Mouse (Mus musculus): ENCODE results near the gene Crhbp. TPM values are rescaled to one million over a fixed set of nuclear protein-coding genes. Genes with fewer than 3 reads are reported as not detected.

Gene Crhbp
- polyA plus RNA-seq, 1 experiment from 2014 or later, result 3.4 TPM

- ATAC-seq (replicated peaks), result no peak
- H3K27ac ChIP-seq, result no peak overlapping the region
- H3K27me3 ChIP-seq (replicated peaks), result no peaks in the 10 kb centered on the region
- no peak overlapping the region for H3K9ac ChIP-seq
- H3K36me3 ChIP-seq (replicated peaks), result no peaks in the 10 kb centered on the region
- no peak overlapping the region for H3K4me2 ChIP-seq
- WGBS, result 54% methylated on average over 2 of the region's 2 CpGs
- no peak overlapping the region for H3K4me3 ChIP-seq
- H3K4me1 ChIP-seq, result no peaks in the 10 kb centered on the region; the same call in 1 of the 2 replicates
- no peaks in the 10 kb centered on the region for H3K9me3 ChIP-seq
These were observed 32.5 kb downstream of the Crhbp start for GRCm38 (mm10) chr13:95412257-95412656.

- no peak overlapping the region for H3K4me2 ChIP-seq
- no peaks in the 10 kb centered on the region for H3K27me3 ChIP-seq (replicated peaks)
- H3K36me3 ChIP-seq (replicated peaks), result no peaks in the 10 kb centered on the region
- 83% methylated on average over 7 of the region's 7 CpGs for WGBS
- H3K4me3 ChIP-seq, result no peak overlapping the region
- H3K27ac ChIP-seq, result no peak overlapping the region
- no peak overlapping the region for H3K9ac ChIP-seq
- H3K9me3 ChIP-seq, result no peaks in the 10 kb centered on the region
- ATAC-seq (replicated peaks), result no peak
- H3K4me1 ChIP-seq, result peaks cover 4% of the 10 kb centered on the region
These were observed 51.5 kb downstream of the Crhbp start for GRCm38 (mm10) chr13:95393242-95393641.

DNA sequence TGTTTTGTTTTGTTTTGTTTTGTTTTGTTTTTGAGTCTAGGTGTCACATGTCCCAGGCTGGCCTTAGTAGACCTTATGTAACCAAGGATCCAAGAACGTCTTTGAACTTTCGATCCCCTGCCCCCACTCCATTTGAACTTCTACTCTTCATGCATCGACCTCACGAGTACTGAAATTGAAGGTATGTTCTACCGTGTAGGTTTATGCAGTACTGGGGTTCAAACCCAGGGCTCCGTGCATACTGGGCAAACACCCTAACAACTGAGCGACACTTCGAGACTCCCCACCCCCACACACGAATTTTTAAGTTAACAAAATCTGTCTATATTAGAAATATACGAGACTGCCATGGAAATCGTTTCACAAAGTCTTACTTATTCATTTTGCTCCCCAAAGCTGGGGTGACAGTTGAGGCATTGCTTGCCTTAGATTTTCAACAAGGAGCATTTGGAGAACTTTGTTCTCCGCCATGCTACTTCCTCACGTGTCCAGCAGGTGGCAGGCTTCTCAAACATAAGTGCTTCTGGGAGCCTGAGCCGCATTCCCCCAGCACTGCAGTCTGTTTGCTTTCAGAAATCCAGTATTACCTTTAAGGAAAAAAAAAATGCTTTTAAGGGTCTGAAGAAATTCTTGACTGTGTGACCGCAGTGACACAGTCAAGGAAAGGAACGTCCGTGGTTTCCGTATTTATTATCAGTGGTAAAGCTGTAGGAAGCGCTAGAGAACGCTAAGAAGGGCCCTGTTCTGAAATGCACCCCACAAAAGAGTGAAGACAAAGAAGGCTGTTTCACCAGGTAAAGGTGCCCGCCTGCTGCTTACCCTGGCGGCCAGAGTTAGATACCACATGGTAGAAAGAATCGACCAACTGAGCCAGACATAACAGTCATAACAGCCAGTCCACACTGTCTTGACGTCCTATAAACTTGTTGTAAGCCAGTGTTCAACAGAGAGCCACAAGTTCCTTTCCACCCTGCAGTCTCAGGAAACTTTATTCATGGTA, 54.6 kb downstream of the Crhbp start:
- peak overlapping the region; percentile 37 for H3K4me2 ChIP-seq
- ATAC-seq (replicated peaks), result peak; percentile 74
- H3K9ac ChIP-seq, result peak overlapping the region; percentile 25; the same call in 1 of the 2 replicates
- no peak overlapping the region for H3K4me3 ChIP-seq
- H3K36me3 ChIP-seq (replicated peaks), result no peaks in the 10 kb centered on the region
- no peaks in the 10 kb centered on the region for H3K27me3 ChIP-seq (replicated peaks)
- peak overlapping the region; percentile 61; the same call in 1 of the 2 replicates for H3K27ac ChIP-seq
- peaks cover 4% of the 10 kb centered on the region for H3K4me1 ChIP-seq
- WGBS, result 33% methylated on average over 24 of the region's 24 CpGs
- H3K9me3 ChIP-seq, result no peaks in the 10 kb centered on the region

GRCm38 (mm10) chr13:95388226-95388625, 56.5 kb downstream of the Crhbp start:
- H3K4me2 ChIP-seq, result no peak overlapping the region
- H3K27me3 ChIP-seq (replicated peaks), result no peaks in the 10 kb centered on the region
- no peaks in the 10 kb centered on the region for H3K36me3 ChIP-seq (replicated peaks)
- H3K27ac ChIP-seq, result no peak overlapping the region
- H3K9ac ChIP-seq, result no peak overlapping the region
- peaks cover 4% of the 10 kb centered on the region for H3K4me1 ChIP-seq
- no peaks in the 10 kb centered on the region for H3K9me3 ChIP-seq
- no peak overlapping the region for H3K4me3 ChIP-seq
- ATAC-seq (replicated peaks), result no peak
- WGBS, result 87% methylated on average over 5 of the region's 5 CpGs

- H3K4me1 ChIP-seq, result no peaks in the 10 kb centered on the region
- H3K27me3 ChIP-seq (replicated peaks), result no peaks in the 10 kb centered on the region
- no peaks in the 10 kb centered on the region for H3K9me3 ChIP-seq
- H3K4me2 ChIP-seq, result no peak overlapping the region
- no peak for ATAC-seq (replicated peaks)
- H3K27ac ChIP-seq, result no peak overlapping the region
- WGBS, result 96% methylated on average over 5 of the region's 5 CpGs
- no peak overlapping the region for H3K4me3 ChIP-seq
- no peak overlapping the region for H3K9ac ChIP-seq
- no peaks in the 10 kb centered on the region for H3K36me3 ChIP-seq (replicated peaks)
These were observed 62.3 kb downstream of the Crhbp start for GRCm38 (mm10) chr13:95382418-95382817.

Other genes starting within 250 kb of the Crhbp start
- gene Pde8b, start 194.6 kb downstream of the Crhbp start, polyA plus RNA-seq (2015; fragmentation: Nextera tagmentation; extraction: Ambion mirVana), result 6.9 and 7.0 TPM in 2 replicates
- gene Zbed3, start 121.3 kb downstream of the Crhbp start, polyA plus RNA-seq (2015; fragmentation: Nextera tagmentation; extraction: Ambion mirVana), result 38.5 and 38.9 TPM in 2 replicates
- gene Aggf1, start 69.6 kb downstream of the Crhbp start, polyA plus RNA-seq (2015; fragmentation: Nextera tagmentation; extraction: Ambion mirVana), result 41.8 and 42.9 TPM in 2 replicates
- not detected in 2 replicates for gene S100z, start 33.8 kb upstream of the Crhbp start, polyA plus RNA-seq (2015; fragmentation: Nextera tagmentation; extraction: Ambion mirVana)
- gene F2rl1, start 80.3 kb upstream of the Crhbp start, polyA plus RNA-seq (2015; fragmentation: Nextera tagmentation; extraction: Ambion mirVana), result 0.14 and 0.15 TPM in 2 replicates
- gene F2r, start 173.6 kb upstream of the Crhbp start, polyA plus RNA-seq (2015; fragmentation: Nextera tagmentation; extraction: Ambion mirVana), result 59.5 and 60.9 TPM in 2 replicates

All from midbrain, embryonic 15.5 days (tissue).